Mouse (Mus musculus) olfactory bulb, adult 2 months (tissue): ENCODE results near the gene Olfr596. TPM values are rescaled to one million over a fixed set of nuclear protein-coding genes. Genes with fewer than 3 reads are reported as not detected.
"Not testable (repeated sequence)": the region's sequence is repeated elsewhere in the genome, so short reads cannot be mapped to it uniquely, and the experiment has no call there.

Source experiments
- H3K27ac ChIP-seq: fragments of 200-500 bp; 2 replicates; pipeline ENCODE4 v1.5.1; 2012; ENCODE audit warnings: low read depth, low read length; ENCODE audit not compliant: insufficient read depth
- H3K4me1 ChIP-seq: fragments of 200-500 bp; 2 replicates; pipeline ENCODE4 v1.6.1; 2012; ENCODE audit warnings: low read length; ENCODE audit not compliant: control insufficient read depth, insufficient read depth
- H3K4me3 ChIP-seq: fragments of 200-500 bp; 2 replicates; pipeline ENCODE4 v1.5.1; 2012; ENCODE audit warnings: mild to moderate bottlenecking, low read depth, low read length, moderate library complexity; ENCODE audit not compliant: insufficient read depth
- CTCF ChIP-seq: fragments of 200-500 bp; IDR thresholded peaks from 2 replicates; pipeline ENCODE4 v1.5.1; 2012; ENCODE audit warnings: low read depth, mild to moderate bottlenecking, low read length, moderate library complexity; ENCODE audit not compliant: insufficient read depth
- POLR2A ChIP-seq: fragments of 200-500 bp; IDR thresholded peaks from 2 replicates; pipeline ENCODE4 v1.6.1; 2012; ENCODE audit warnings: mild to moderate bottlenecking, low read depth, low read length, moderate library complexity; ENCODE audit not compliant: insufficient read depth
- WGBS: fragments of 180-500 bp; shearing (Covaris S2); methylation state at CpG from one replicate; pipeline ENCODE4 v1.1.7; 2018; 5-methylcytosine and 5-hydroxymethylcytosine counted together
- polyA plus RNA-seq: library from polyadenylated mRNA; stranded (reverse); fragments of >200 nt; gene quantifications from 2 replicates; pipeline ENCODE4 v1.2.4, GENCODE M21; 2012; ENCODE audit warnings: low replicate concordance; ENCODE audit not compliant: missing spikeins, insufficient read depth, insufficient read length

The Olfr596 gene
- polyA plus RNA-seq, result not detected in 2 replicates

DNA sequence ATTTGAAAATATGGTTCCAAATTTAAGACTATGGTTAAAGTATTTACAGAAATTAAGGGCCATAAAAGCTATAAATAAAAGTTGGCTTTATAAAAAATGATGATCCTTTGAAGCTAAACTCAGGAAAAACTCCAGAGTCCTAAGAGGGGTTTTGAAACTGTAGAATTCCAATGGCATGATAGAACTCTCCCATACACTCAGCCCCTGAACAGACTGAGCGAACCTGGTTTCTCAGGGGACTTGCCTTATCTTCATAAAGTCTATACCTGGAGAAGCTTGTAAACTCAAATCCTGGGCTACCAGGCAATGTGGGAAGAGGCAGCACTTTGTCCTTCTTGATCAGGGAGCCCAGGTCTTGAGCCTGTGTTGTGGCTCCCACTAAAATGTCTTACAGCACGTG lies at the start of gene Olfr596:
Gene Olfr596 (plus strand): TSS at position 301 of the 400 bp plus-strand sequence.
- not testable (repeated sequence) for H3K4me3 ChIP-seq, H3K27ac ChIP-seq, H3K4me1 ChIP-seq
- 90% methylated on average over 2 of the region's 2 CpGs for WGBS

- 88% methylated on average over 2 of the region's 2 CpGs for WGBS
- H3K4me3 ChIP-seq, H3K4me1 ChIP-seq, H3K27ac ChIP-seq: not testable (repeated sequence)
These were observed 10.6 kb downstream of the Olfr596 start, which contains the start of gene Olfr597 for GRCm38 (mm10) chr7:103316015-103316414. Olfr597 (plus strand) TSS chr7:103316315.

DNA sequence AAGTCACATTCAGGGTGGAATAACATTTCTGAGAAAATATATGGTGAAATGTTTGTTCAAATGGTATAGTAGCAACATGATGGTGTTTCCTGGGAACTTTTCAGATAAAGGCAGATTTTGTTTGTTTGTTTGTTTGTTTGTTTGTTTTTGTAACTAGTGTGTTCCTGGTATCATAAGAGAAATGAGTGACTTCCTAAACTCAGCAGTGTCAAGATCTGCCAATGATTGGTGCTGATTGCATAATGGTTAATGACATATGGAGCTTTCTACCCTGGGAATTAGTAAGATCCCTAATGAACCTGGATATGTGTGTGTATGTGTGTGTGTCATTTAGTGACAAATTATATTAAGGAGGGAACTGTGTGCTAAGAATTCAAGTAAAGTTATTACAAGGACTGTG lies 17.8 kb downstream of the Olfr596 start, which contains the start of gene Olfr598:
Gene Olfr598 (plus strand): TSS at position 301 of the 400 bp plus-strand sequence.
- H3K4me1 ChIP-seq, result no peaks in the 10 kb centered on the region
- no peak within 1 kb of the TSS for H3K4me3 ChIP-seq
- TF ChIP-seq CTCF (no peak), POLR2A (no peak)
- H3K27ac ChIP-seq, result no peak within 1 kb of the TSS

GRCm38 (mm10) chr7:103335617-103336016 lies 30.2 kb downstream of the Olfr596 start, which contains the start of gene Olfr599:
Olfr599 (plus strand) TSS chr7:103335917.
- TF ChIP-seq POLR2A (no peak), CTCF (no peak)
- Histone ChIP-seq H3K4me3 (no peak within 1 kb of the TSS), H3K27ac (no peak within 1 kb of the TSS), H3K4me1 (no peaks in the 10 kb centered on the region)
- WGBS, result 87% methylated on average over 1 of the region's 1 CpGs

- Histone ChIP-seq H3K4me3 (no peak within 1 kb of the TSS), H3K4me1 (no peaks in the 10 kb centered on the region), H3K27ac (no peak within 1 kb of the TSS)
- TF ChIP-seq POLR2A, result no peak
- no peak for TF ChIP-seq CTCF
These were observed 44.1 kb downstream of the Olfr596 start, which contains the start of gene Olfr600 for GRCm38 (mm10) chr7:103349569-103349968. Olfr600 (minus strand) TSS chr7:103349669.

Other genes with a start within 250 kb of the Olfr596 start
- not detected in 2 replicates for gene Olfr584, start 223.8 kb upstream of the Olfr596 start, polyA plus RNA-seq
- gene Olfr585, start 207.9 kb upstream of the Olfr596 start, polyA plus RNA-seq, result not detected in 2 replicates
- not detected in 2 replicates for gene Olfr586, start 180.0 kb upstream of the Olfr596 start, polyA plus RNA-seq
- gene Olfr588-ps1, start 164.8 kb upstream of the Olfr596 start, polyA plus RNA-seq, result not detected in 2 replicates
- not detected in 2 replicates for gene Olfr589, start 149.3 kb upstream of the Olfr596 start, polyA plus RNA-seq
- gene Olfr591, start 127.3 kb upstream of the Olfr596 start, polyA plus RNA-seq, result not detected in 2 replicates
- gene Olfr592, start 120.8 kb upstream of the Olfr596 start, polyA plus RNA-seq, result not detected in 2 replicates
- not detected in 2 replicates for gene Olfr593, start 93.8 kb upstream of the Olfr596 start, polyA plus RNA-seq
- not detected in 2 replicates for gene Olfr594, start 88.7 kb upstream of the Olfr596 start, polyA plus RNA-seq
- not detected in 2 replicates for gene Usp17ld, start 53.1 kb upstream of the Olfr596 start, polyA plus RNA-seq
- gene Olfr597, start 10.7 kb downstream of the Olfr596 start, polyA plus RNA-seq, result not detected in 2 replicates
- gene Olfr598, start 17.9 kb downstream of the Olfr596 start, polyA plus RNA-seq, result not detected in 2 replicates
- gene Olfr599, start 30.3 kb downstream of the Olfr596 start, polyA plus RNA-seq, result not detected in 2 replicates
- gene Olfr600, start 44.0 kb downstream of the Olfr596 start, polyA plus RNA-seq, result not detected in 2 replicates
- gene Olfr601, start 57.0 kb downstream of the Olfr596 start, polyA plus RNA-seq, result not detected in 2 replicates
- not detected in 2 replicates for gene Olfr603, start 80.5 kb downstream of the Olfr596 start, polyA plus RNA-seq
- gene Usp17lc, start 109.4 kb downstream of the Olfr596 start, polyA plus RNA-seq, result not detected in 2 replicates
- not detected in 2 replicates for gene Olfr605, start 139.8 kb downstream of the Olfr596 start, polyA plus RNA-seq
- gene Olfr606, start 143.4 kb downstream of the Olfr596 start, polyA plus RNA-seq, result not detected in 2 replicates
- gene Olfr607, start 158.5 kb downstream of the Olfr596 start, polyA plus RNA-seq, result not detected in 2 replicates
- gene Olfr608, start 164.2 kb downstream of the Olfr596 start, polyA plus RNA-seq, result not detected in 2 replicates
- not detected in 2 replicates for gene Olfr609, start 192.4 kb downstream of the Olfr596 start, polyA plus RNA-seq
- gene Olfr610, start 206.5 kb downstream of the Olfr596 start, polyA plus RNA-seq, result not detected in 2 replicates
- not detected in 2 replicates for gene Olfr611, start 215.2 kb downstream of the Olfr596 start, polyA plus RNA-seq
- gene Olfr612, start 237.1 kb downstream of the Olfr596 start, polyA plus RNA-seq, result not detected in 2 replicates
- not detected in 2 replicates for gene Olfr613, start 242.4 kb downstream of the Olfr596 start, polyA plus RNA-seq